Mouse (Mus musculus) midbrain, embryonic 14.5 days (tissue): ENCODE data around the gene Sprr2i. TPM values are rescaled to one million over a fixed set of nuclear protein-coding genes. Genes with fewer than 3 reads are reported as not detected.

Experiments used
- ATAC-seq: fragments of 200-750 bp; cut with Nextera tagmentation; 2 replicates; pipeline ENCODE4 v1.8.0; 2017; ENCODE audit warnings: moderate number of reproducible peaks, moderate library complexity; ENCODE audit not compliant: low FRiP score, low TSS enrichment
- DNase-seq: peaks from one replicate; pipeline ENCODE4 v3.0.0-alpha.2; 2015
- H3K27ac ChIP-seq: fragments of 300-500 bp; sonication (generic); replicated peaks from 2 replicates; pipeline ENCODE4 v1.5.1; 2014; ENCODE audit warnings: mild to moderate bottlenecking, low read depth, low read length, moderate library complexity
- H3K27me3 ChIP-seq: fragments of 300-500 bp; sonication (generic); 2 replicates; pipeline ENCODE4 v1.6.1; 2014; ENCODE audit warnings: low read length, control low read depth, mixed read lengths; ENCODE audit not compliant: control insufficient read depth, insufficient read depth
- H3K36me3 ChIP-seq: fragments of 300-500 bp; sonication (generic); 2 replicates; pipeline ENCODE4 v1.6.1; 2014; ENCODE audit warnings: low read length, control low read depth; ENCODE audit not compliant: control insufficient read depth, insufficient read depth
- H3K4me1 ChIP-seq: fragments of 300-500 bp; sonication (generic); 2 replicates; pipeline ENCODE4 v1.6.1; 2014; ENCODE audit warnings: mild to moderate bottlenecking, antibody characterized with exemption, low read length, control low read depth; ENCODE audit not compliant: control insufficient read depth, insufficient read depth
- H3K4me2 ChIP-seq: fragments of 300-500 bp; sonication (generic); 2 replicates; pipeline ENCODE4 v1.6.1; 2014; ENCODE audit warnings: mild to moderate bottlenecking, low read length, moderate library complexity
- H3K4me3 ChIP-seq: fragments of 300-500 bp; sonication (generic); replicated peaks from 2 replicates; pipeline ENCODE4 v1.5.1; 2014; ENCODE audit warnings: low read depth, low read length
- H3K9ac ChIP-seq: fragments of 300-500 bp; sonication (generic); replicated peaks from 2 replicates; pipeline ENCODE4 v1.6.1; 2014; ENCODE audit warnings: mild to moderate bottlenecking, low read length, moderate library complexity
- H3K9me3 ChIP-seq: fragments of 300-500 bp; sonication (generic); 2 replicates; pipeline ENCODE4 v1.6.1; 2016; ENCODE audit warnings: low read length, control low read depth, mixed read lengths; ENCODE audit not compliant: control insufficient read depth
- WGBS: fragments of 180-500 bp; shearing (Covaris S2); extraction: QIAGEN DNeasy Blood & Tissue Kit; methylation state at CpG from one replicate; pipeline ENCODE4 v1.1.7; 2014; 5-methylcytosine and 5-hydroxymethylcytosine counted together
- polyA plus RNA-seq: library from polyadenylated mRNA; unstranded; fragments of >200 nt; fragmentation: Nextera tagmentation; extraction: Ambion mirVana; gene quantifications from 2 replicates; pipeline ENCODE4 v1.2.1, GENCODE M21; 2014

Sprr2i gene
- not detected in 2 replicates for polyA plus RNA-seq

GRCm38 (mm10) chr3:92407691-92408090, at the start of gene Sprr2i:
Gene Sprr2i (plus strand): TSS chr3:92407991.
- Histone ChIP-seq H3K27me3 (no peaks in the 10 kb centered on the region), H3K9ac (no peak within 1 kb of the TSS), H3K9me3 (no peaks in the 10 kb centered on the region), H3K36me3 (no peaks in the 10 kb centered on the region), H3K4me3 (no peak within 1 kb of the TSS), H3K27ac (no peak within 1 kb of the TSS), H3K4me2 (no peak within 1 kb of the TSS), H3K4me1 (no peaks in the 10 kb centered on the region)
- 93% methylated on average over 2 of the region's 2 CpGs for WGBS
- ATAC-seq (no peak), DNase-seq (no peak)

GRCm38 (mm10) chr3:92361619-92362018, 46.2 kb upstream of the Sprr2i start:
- no peaks in the 10 kb centered on the region for H3K4me1 ChIP-seq
- ATAC-seq (no peak), DNase-seq (no peak)
- no peak overlapping the region for H3K4me2 ChIP-seq
- no peak overlapping the region for H3K9ac ChIP-seq
- H3K27ac ChIP-seq = no peak overlapping the region
- no peaks in the 10 kb centered on the region for H3K36me3 ChIP-seq
- H3K9me3 ChIP-seq = no peaks in the 10 kb centered on the region
- no peak overlapping the region for H3K4me3 ChIP-seq
- H3K27me3 ChIP-seq = no peaks in the 10 kb centered on the region

GRCm38 (mm10) chr3:92364887-92365286, 42.9 kb upstream of the Sprr2i start, which contains the start of gene Sprr2f:
Gene Sprr2f (plus strand): TSS chr3:92365187.
- no peak within 1 kb of the TSS for H3K4me2 ChIP-seq
- H3K27me3 ChIP-seq = no peaks in the 10 kb centered on the region
- WGBS = 60% methylated on average over 3 of the region's 3 CpGs
- no peak within 1 kb of the TSS for H3K4me3 ChIP-seq
- no peak for ATAC-seq
- no peak for DNase-seq
- no peak within 1 kb of the TSS for H3K27ac ChIP-seq
- no peak within 1 kb of the TSS for H3K9ac ChIP-seq
- no peaks in the 10 kb centered on the region for H3K36me3 ChIP-seq
- no peaks in the 10 kb centered on the region for H3K9me3 ChIP-seq
- H3K4me1 ChIP-seq = no peaks in the 10 kb centered on the region

- Histone ChIP-seq H3K27me3 (no peaks in the 10 kb centered on the region), H3K4me2 (no peak overlapping the region), H3K4me3 (no peak overlapping the region), H3K36me3 (no peaks in the 10 kb centered on the region), H3K27ac (no peak overlapping the region), H3K4me1 (no peaks in the 10 kb centered on the region), H3K9ac (no peak overlapping the region), H3K9me3 (no peaks in the 10 kb centered on the region)
- DNase-seq (no peak), ATAC-seq (no peak)
- WGBS = 77% methylated on average over 2 of the region's 2 CpGs
Measured at GRCm38 (mm10) chr3:92373613-92374012, 34.2 kb upstream of the Sprr2i start.

- H3K27me3 ChIP-seq = no peaks in the 10 kb centered on the region
- no peaks in the 10 kb centered on the region for H3K4me1 ChIP-seq
- DNase-seq (no peak), ATAC-seq (no peak)
- H3K9me3 ChIP-seq = no peaks in the 10 kb centered on the region
- no peak within 1 kb of the TSS for H3K9ac ChIP-seq
- H3K27ac ChIP-seq = no peak within 1 kb of the TSS
- H3K4me3 ChIP-seq = no peak within 1 kb of the TSS
- no peaks in the 10 kb centered on the region for H3K36me3 ChIP-seq
- no peak within 1 kb of the TSS for H3K4me2 ChIP-seq
- WGBS = 81% methylated on average over 1 of the region's 1 CpGs
Measured at GRCm38 (mm10) chr3:92385385-92385784, 22.4 kb upstream of the Sprr2i start, which contains the start of gene Sprr2h. Gene Sprr2h (plus strand): TSS chr3:92385685.

GRCm38 (mm10) chr3:92394301-92394700, 13.5 kb upstream of the Sprr2i start:
- DNase-seq = peak; percentile 2
- Histone ChIP-seq H3K27ac (no peak overlapping the region), H3K9ac (no peak overlapping the region), H3K4me1 (no peaks in the 10 kb centered on the region), H3K4me3 (no peak overlapping the region), H3K36me3 (no peaks in the 10 kb centered on the region), H3K9me3 (no peaks in the 10 kb centered on the region), H3K27me3 (no peaks in the 10 kb centered on the region), H3K4me2 (no peak overlapping the region)
- no peak for ATAC-seq
- WGBS = 61% methylated on average over 1 of the region's 1 CpGs

GRCm38 (mm10) chr3:92417782-92418181, 10.0 kb downstream of the Sprr2i start, which contains the start of gene Sprr2j-ps:
Gene Sprr2j-ps (plus strand): TSS chr3:92418082.
- Histone ChIP-seq H3K4me3 (no peak within 1 kb of the TSS), H3K9me3 (no peaks in the 10 kb centered on the region), H3K27ac (no peak within 1 kb of the TSS), H3K4me2 (no peak within 1 kb of the TSS), H3K9ac (no peak within 1 kb of the TSS), H3K27me3 (no peaks in the 10 kb centered on the region), H3K4me1 (no peaks in the 10 kb centered on the region), H3K36me3 (no peaks in the 10 kb centered on the region)
- 95% methylated on average over 2 of the region's 2 CpGs for WGBS
- ATAC-seq (no peak), DNase-seq (no peak)

- WGBS = 97% methylated on average over 6 of the region's 6 CpGs
- Histone ChIP-seq H3K4me1 (no peaks in the 10 kb centered on the region), H3K36me3 (no peaks in the 10 kb centered on the region), H3K27ac (no peak within 1 kb of the TSS), H3K9ac (no peak within 1 kb of the TSS), H3K9me3 (no peaks in the 10 kb centered on the region), H3K4me3 (no peak within 1 kb of the TSS), H3K4me2 (no peak within 1 kb of the TSS), H3K27me3 (no peaks in the 10 kb centered on the region)
- ATAC-seq = no peak
- DNase-seq = no peak
Measured at GRCm38 (mm10) chr3:92429323-92429722, 21.5 kb downstream of the Sprr2i start, which contains the start of gene Gm9774. Gene Gm9774 (minus strand): TSS chr3:92429423.

GRCm38 (mm10) chr3:92432282-92432681, 24.5 kb downstream of the Sprr2i start, which contains the start of gene Sprr2k:
Gene Sprr2k (plus strand): TSS chr3:92432582.
- no peak for DNase-seq
- H3K4me2 ChIP-seq = no peak within 1 kb of the TSS
- H3K4me1 ChIP-seq = no peaks in the 10 kb centered on the region
- H3K27me3 ChIP-seq = no peaks in the 10 kb centered on the region
- no peaks in the 10 kb centered on the region for H3K9me3 ChIP-seq
- no peak within 1 kb of the TSS for H3K4me3 ChIP-seq
- no peak within 1 kb of the TSS for H3K9ac ChIP-seq
- H3K27ac ChIP-seq = no peak within 1 kb of the TSS
- no peak for ATAC-seq
- WGBS = 92% methylated on average over 2 of the region's 2 CpGs
- no peaks in the 10 kb centered on the region for H3K36me3 ChIP-seq
